Mouse (Mus musculus) intestine, embryonic 16.5 days (tissue): ENCODE measurements around the gene Abcb1a. TPM values are rescaled to one million over a fixed set of nuclear protein-coding genes. Genes with fewer than 3 reads are reported as not detected.
"Not testable (repeated sequence)": the region's sequence is repeated elsewhere in the genome, so short reads cannot be mapped to it uniquely, and the experiment has no call there.

ENCODE experiments used
- ATAC-seq: fragments of 200-750 bp; cut with Nextera tagmentation; 2 replicates; pipeline ENCODE4 v1.8.0; 2017; ENCODE audit warnings: moderate TSS enrichment, moderate library complexity
- H3K27ac ChIP-seq: fragments of 300-500 bp; sonication (generic); 2 replicates; pipeline ENCODE4 v1.5.1; 2014; ENCODE audit warnings: mild to moderate bottlenecking, low read length
- H3K27me3 ChIP-seq: fragments of 300-500 bp; sonication (generic); replicated peaks from 2 replicates; pipeline ENCODE4 v1.6.1; 2014; ENCODE audit warnings: low read length, control low read depth, mixed read lengths; ENCODE audit not compliant: control insufficient read depth, insufficient read depth
- H3K36me3 ChIP-seq: fragments of 300-500 bp; sonication (generic); 2 replicates; pipeline ENCODE4 v1.6.1; 2014; ENCODE audit warnings: low read length, control low read depth; ENCODE audit not compliant: control insufficient read depth, insufficient read depth
- H3K4me1 ChIP-seq: fragments of 300-500 bp; sonication (generic); 2 replicates; pipeline ENCODE4 v1.6.1; 2014; ENCODE audit warnings: low read length, control low read depth, mixed read lengths; ENCODE audit not compliant: control insufficient read depth, insufficient read depth
- H3K4me2 ChIP-seq: fragments of 300-500 bp; sonication (generic); 2 replicates; pipeline ENCODE4 v1.6.1; 2014; ENCODE audit warnings: low read depth, low read length, control low read depth
- H3K4me3 ChIP-seq: fragments of 300-500 bp; sonication (generic); 2 replicates; pipeline ENCODE4 v1.5.1; 2014; ENCODE audit warnings: mild to moderate bottlenecking, low read length
- H3K9ac ChIP-seq: fragments of 300-500 bp; sonication (generic); 2 replicates; pipeline ENCODE4 v1.6.1; 2014; ENCODE audit warnings: low read depth, low read length
- H3K9me3 ChIP-seq: fragments of 300-500 bp; sonication (generic); 2 replicates; pipeline ENCODE4 v1.6.1; 2016; ENCODE audit warnings: low read length, control low read depth; ENCODE audit not compliant: control insufficient read depth
- WGBS: fragments of 180-500 bp; shearing (Covaris S2); extraction: QIAGEN DNeasy Blood & Tissue Kit; methylation state at CpG from one replicate; pipeline ENCODE4 v1.1.7; 2014; 5-methylcytosine and 5-hydroxymethylcytosine counted together
- polyA plus RNA-seq: library from polyadenylated mRNA; unstranded; fragments of >200 nt; fragmentation: Nextera tagmentation; extraction: Ambion mirVana; gene quantifications from 2 replicates; pipeline ENCODE4 v1.2.1, GENCODE M21; 2015

Abcb1a gene
- polyA plus RNA-seq, 1 experiment from 2014 or later = 9.0 TPM

DNA sequence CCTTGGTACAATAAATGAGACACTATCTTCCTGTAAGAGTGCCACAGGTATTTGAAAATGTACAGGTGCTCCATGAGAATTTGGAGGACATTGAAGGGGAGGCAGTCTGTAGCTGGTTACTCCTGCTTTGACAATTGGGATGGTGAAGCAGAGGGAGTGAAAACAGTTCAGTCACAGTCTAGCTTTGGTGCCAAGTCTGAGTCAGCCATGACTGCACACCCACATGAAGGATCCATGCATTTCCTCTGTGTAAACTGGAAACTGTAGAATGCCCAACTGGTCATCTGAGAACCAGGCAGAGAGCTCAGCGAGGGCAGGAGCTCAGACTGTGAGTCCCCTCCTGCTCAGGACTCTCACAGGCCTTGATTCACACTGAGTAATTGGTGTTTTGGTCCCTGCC, 59.7 kb downstream of the Abcb1a start:
- H3K4me2 ChIP-seq = no peak overlapping the region
- no peak overlapping the region for H3K4me3 ChIP-seq
- H3K9me3 ChIP-seq = no peaks in the 10 kb centered on the region
- H3K36me3 ChIP-seq = no peaks in the 10 kb centered on the region
- ATAC-seq = no peak
- H3K9ac ChIP-seq = no peak overlapping the region
- WGBS = 52% methylated on average over 1 of the region's 1 CpGs
- H3K4me1 ChIP-seq = no peaks in the 10 kb centered on the region
- no peak overlapping the region for H3K27ac ChIP-seq
- H3K27me3 ChIP-seq = no peaks in the 10 kb centered on the region

DNA sequence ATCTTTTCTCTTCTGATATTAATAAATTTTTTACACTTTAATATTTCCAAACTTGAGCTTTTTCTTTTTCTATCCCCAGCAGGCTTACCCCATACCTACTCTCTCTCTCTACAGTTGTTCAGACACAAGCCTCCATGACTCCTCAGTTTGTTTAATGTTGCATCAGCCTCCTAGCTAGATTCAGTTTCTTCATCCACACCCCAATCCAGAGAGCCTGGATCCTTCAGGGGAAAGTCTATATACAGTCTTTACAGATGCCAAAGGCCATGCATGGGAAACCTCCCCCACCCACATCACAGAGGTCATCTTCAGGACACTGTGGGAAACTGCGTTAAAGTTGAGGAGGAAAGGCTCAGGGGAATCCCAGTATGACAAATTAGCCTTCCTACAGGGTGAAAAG, 62.3 kb downstream of the Abcb1a start:
- no peaks in the 10 kb centered on the region for H3K9me3 ChIP-seq

DNA sequence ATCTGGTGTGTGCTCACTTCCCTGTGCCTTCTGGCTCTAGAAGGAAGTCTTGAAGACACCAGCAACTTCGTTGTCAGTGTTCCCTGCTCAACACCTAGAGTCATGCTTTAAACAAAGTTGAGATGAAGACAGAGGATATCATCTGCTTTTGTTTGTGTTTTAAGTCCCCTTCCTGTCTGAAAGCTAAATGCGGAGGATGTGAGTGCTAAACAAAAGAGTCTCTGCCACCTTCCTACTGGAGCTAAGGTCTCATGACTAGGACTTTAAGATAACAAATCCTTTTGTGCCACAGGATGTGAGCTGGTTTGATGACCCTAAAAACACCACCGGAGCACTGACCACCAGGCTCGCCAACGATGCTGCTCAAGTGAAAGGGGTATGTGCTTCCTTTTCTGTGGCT, 63.0 kb downstream of the Abcb1a start:
- H3K4me3 ChIP-seq = no peak overlapping the region
- no peaks in the 10 kb centered on the region for H3K27me3 ChIP-seq
- ATAC-seq = no peak
- H3K4me1 ChIP-seq = no peaks in the 10 kb centered on the region
- H3K9me3 ChIP-seq = no peaks in the 10 kb centered on the region
- H3K4me2 ChIP-seq = no peak overlapping the region
- H3K27ac ChIP-seq = no peak overlapping the region
- WGBS = 65% methylated on average over 5 of the region's 5 CpGs
- no peaks in the 10 kb centered on the region for H3K36me3 ChIP-seq
- H3K9ac ChIP-seq = no peak overlapping the region

More for the DNA sequence above, 62.3 kb downstream of the Abcb1a start:
- Histone ChIP-seq H3K4me3 (no peak overlapping the region), H3K4me1 (no peaks in the 10 kb centered on the region), H3K4me2 (no peak overlapping the region), H3K36me3 (no peaks in the 10 kb centered on the region), H3K27ac (no peak overlapping the region), H3K27me3 (no peaks in the 10 kb centered on the region), H3K9ac (no peak overlapping the region)
- ATAC-seq = no peak
- 42% methylated on average over 1 of the region's 1 CpGs for WGBS

DNA sequence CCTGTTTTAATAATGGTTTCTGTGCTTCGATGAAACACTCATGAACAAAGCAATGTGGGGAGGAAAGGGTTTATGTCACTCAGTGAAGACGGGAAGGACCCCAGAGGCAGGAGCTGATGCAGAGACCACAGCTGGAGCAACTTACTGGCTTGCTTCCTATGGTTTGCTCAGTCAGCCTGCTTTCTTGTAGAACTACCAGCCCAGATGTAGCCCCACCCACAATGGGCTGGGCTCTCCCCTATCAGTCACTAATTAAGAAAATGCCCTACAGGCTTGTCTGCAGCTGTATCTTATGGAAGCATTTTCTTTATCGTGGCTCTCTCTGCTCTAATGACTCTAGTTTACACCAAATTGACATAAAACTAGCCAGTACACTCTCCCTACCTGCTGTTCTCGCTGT, 67.9 kb downstream of the Abcb1a start:
- no peak overlapping the region for H3K4me3 ChIP-seq
- H3K36me3 ChIP-seq = no peaks in the 10 kb centered on the region
- no peak overlapping the region for H3K27ac ChIP-seq
- H3K9ac ChIP-seq = no peak overlapping the region
- WGBS = 63% methylated on average over 4 of the region's 4 CpGs
- no peak overlapping the region for H3K4me2 ChIP-seq
- ATAC-seq = no peak
- H3K9me3 ChIP-seq = no peaks in the 10 kb centered on the region
- H3K27me3 ChIP-seq = no peaks in the 10 kb centered on the region
- H3K4me1 ChIP-seq = no peaks in the 10 kb centered on the region

DNA sequence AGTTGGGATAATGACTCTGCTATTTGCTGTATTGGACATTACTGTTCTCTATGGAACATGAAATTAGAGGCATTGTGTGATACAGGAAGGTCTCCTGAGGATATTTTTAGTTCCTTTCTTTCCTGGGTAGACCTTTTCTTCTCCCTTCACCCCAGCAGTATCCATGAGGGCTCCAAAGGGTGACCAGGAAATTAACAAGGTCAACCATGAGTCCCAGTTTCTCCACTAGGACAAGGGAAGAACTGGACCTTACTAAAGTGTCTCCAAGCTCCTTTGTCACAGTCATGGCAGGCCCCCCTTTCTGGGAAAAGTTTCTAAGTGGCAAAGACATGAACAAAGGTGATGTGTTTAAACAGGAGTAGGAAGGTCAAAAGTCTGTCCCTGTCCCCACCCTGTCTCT, 72.8 kb downstream of the Abcb1a start:
- H3K9ac ChIP-seq = no peak overlapping the region
- no peak for ATAC-seq
- H3K27me3 ChIP-seq = no peaks in the 10 kb centered on the region
- H3K4me1 ChIP-seq = no peaks in the 10 kb centered on the region
- no peak overlapping the region for H3K4me3 ChIP-seq
- H3K4me2 ChIP-seq = no peak overlapping the region
- H3K36me3 ChIP-seq = no peaks in the 10 kb centered on the region
- no peak overlapping the region for H3K27ac ChIP-seq
- no peaks in the 10 kb centered on the region for H3K9me3 ChIP-seq

DNA sequence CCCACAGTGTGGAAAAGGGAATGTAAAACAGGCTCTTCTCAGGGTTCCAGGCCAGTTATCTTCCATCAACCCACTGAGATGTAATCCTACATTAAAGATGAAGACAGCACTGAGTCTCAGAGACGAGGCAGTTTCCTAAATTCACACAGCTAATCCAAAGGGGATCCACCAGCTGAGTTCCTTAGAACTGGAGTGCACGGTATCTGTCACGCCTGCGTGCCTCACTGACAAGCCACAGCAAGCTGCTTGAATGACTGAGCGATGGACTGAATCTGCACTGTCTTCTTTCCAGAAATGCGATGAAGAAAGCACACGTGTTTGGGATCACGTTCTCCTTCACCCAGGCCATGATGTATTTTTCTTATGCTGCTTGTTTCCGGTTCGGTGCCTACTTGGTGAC, 73.4 kb downstream of the Abcb1a start:
- ATAC-seq, H3K36me3 ChIP-seq, H3K4me2 ChIP-seq, H3K27ac ChIP-seq, H3K9me3 ChIP-seq, H3K27me3 ChIP-seq, H3K4me1 ChIP-seq, H3K9ac ChIP-seq, H3K4me3 ChIP-seq: not testable (repeated sequence)
- WGBS = 79% methylated on average over 6 of the region's 10 CpGs

DNA sequence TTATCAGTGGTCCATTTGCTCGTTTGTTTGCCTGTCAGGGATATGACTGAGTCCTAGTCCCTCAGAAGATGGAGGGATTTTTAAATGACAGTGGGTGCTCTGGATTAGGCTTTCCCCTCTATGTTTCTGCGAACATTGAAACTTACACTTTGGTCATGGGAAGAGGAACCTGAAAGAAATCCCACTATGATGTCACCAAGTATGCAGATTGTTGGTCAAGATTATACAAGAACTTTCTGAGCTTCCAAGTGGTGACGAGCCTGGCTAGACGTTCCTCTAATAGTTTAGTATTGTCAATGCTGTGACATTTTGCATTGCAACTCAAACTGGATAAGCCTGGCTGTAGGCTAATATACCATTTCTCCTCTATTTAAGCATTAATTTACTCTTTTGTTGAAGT, 76.5 kb downstream of the Abcb1a start:
- Histone ChIP-seq H3K27me3 (no peaks in the 10 kb centered on the region), H3K4me2 (no peak overlapping the region), H3K4me3 (no peak overlapping the region), H3K9ac (no peak overlapping the region), H3K4me1 (no peaks in the 10 kb centered on the region), H3K9me3 (no peaks in the 10 kb centered on the region), H3K27ac (no peak overlapping the region), H3K36me3 (no peaks in the 10 kb centered on the region)
- ATAC-seq = no peak
- 71% methylated on average over 4 of the region's 4 CpGs for WGBS

DNA sequence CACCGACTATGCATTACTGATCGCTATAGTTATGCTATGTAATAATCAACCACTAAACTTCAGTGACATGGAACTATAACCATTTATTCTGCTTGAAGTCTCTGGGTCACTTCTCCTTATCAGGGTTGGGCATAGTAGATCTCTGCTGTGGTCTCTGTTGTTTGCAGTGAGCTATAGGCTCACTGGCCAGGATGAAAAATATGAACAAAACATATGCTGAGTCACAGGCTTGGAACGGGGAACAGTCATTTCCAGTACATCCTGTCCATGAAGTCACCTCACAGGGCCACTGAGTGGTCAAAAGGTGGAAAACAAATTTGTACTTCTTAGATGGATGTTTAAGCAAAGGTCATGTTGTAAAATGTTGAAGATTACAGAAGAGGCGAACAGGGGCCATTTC, 77.2 kb downstream of the Abcb1a start:
- H3K36me3 ChIP-seq = no peaks in the 10 kb centered on the region
- H3K27ac ChIP-seq = no peak overlapping the region
- H3K27me3 ChIP-seq = no peaks in the 10 kb centered on the region
- no peak overlapping the region for H3K4me3 ChIP-seq
- no peak overlapping the region for H3K4me2 ChIP-seq
- 89% methylated on average over 4 of the region's 4 CpGs for WGBS
- no peak overlapping the region for H3K9ac ChIP-seq
- H3K9me3 ChIP-seq = no peaks in the 10 kb centered on the region
- H3K4me1 ChIP-seq = no peaks in the 10 kb centered on the region
- ATAC-seq = no peak

DNA sequence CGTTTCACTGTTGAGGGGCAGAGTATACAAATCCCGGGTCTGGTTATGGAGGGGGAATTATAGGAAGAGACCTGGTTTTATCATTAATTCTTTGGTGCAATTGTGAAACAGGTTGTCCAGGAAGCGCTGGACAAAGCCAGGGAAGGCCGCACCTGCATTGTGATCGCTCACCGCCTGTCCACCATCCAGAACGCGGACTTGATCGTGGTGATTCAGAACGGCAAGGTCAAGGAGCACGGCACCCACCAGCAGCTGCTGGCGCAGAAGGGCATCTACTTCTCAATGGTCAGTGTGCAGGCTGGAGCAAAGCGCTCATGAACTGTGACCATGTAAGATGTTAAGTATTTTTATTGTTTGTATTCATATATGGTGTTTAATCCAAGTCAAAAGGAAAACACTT, 87.4 kb downstream of the Abcb1a start:
- H3K27ac ChIP-seq, H3K9me3 ChIP-seq, H3K4me1 ChIP-seq, H3K4me2 ChIP-seq, H3K9ac ChIP-seq, H3K27me3 ChIP-seq, ATAC-seq, H3K4me3 ChIP-seq, H3K36me3 ChIP-seq: not testable (repeated sequence)
- 91% methylated on average over 13 of the region's 13 CpGs for WGBS

DNA sequence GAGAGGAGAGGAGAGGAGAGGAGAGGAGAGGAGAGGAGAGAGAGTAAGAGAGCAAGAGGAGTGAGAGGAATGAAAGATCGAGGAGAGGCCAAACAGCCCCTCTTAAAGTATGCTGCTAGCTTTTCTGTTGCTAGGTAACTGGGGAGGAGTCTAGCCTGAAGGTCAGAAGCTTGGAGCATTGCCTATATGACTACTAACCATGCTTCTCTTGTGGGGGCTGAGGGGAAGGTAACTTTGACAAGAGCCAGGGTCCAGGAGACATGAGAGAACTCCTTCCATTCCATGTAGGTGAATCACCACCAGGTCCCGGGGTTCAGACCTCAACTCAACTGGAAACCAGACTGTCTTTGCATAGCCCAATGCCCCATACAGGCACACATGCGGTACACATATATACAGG, 113.0 kb downstream of the Abcb1a start:
- Histone ChIP-seq H3K9ac (no peak overlapping the region), H3K36me3 (no peaks in the 10 kb centered on the region), H3K27me3 (no peaks in the 10 kb centered on the region), H3K9me3 (no peaks in the 10 kb centered on the region), H3K4me3 (no peak overlapping the region), H3K27ac (no peak overlapping the region), H3K4me2 (no peak overlapping the region), H3K4me1 (no peaks in the 10 kb centered on the region)
- no peak for ATAC-seq
- 59% methylated on average over 3 of the region's 3 CpGs for WGBS
